Mouse (Mus musculus) liver, postnatal 0 days (tissue): ENCODE measurements around the gene Nxf1.

Source experiments
- CTCF ChIP-seq: sonication (generic); IDR thresholded peaks from 2 replicates; pipeline ENCODE4 v1.5.1; 2016; ENCODE audit warnings: antibody characterized with exemption, low read depth
- EP300 ChIP-seq: IDR thresholded peaks from 2 replicates; pipeline ENCODE4 v1.6.1; 2016; ENCODE audit warnings: antibody characterized with exemption, low read depth, mild to moderate bottlenecking

DNA sequence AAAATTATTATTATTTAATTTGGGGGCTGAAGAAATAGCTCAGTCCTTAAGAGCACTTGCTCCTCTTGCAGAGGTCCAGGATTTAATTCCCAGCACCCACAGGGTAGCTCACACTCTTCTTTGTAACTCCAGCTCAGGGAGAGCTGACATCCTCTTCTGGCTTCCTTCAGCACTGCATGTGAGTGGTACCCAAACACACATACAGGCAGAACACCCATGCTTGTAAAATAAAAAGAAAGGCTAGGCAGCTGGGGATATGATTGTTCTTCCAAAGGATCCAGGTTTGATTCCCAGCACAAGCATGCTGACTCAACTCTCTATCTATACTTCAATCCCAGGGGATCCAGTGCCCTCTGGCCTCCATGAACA is 42.1 kb downstream of the Nxf1 start:
- no peak for TF ChIP-seq CTCF
- TF ChIP-seq EP300, result no peak
